Mouse (Mus musculus) limb, embryonic 12.5 days (tissue): Measurements from ENCODE around the gene Mrpl47. TPM values are rescaled to one million over a fixed set of nuclear protein-coding genes. Genes with fewer than 3 reads are reported as not detected.

Experiments
- ATAC-seq: fragments of 200-750 bp; cut with Nextera tagmentation; 2 replicates; pipeline ENCODE4 v1.8.0; 2017; ENCODE audit warnings: low read depth, moderate TSS enrichment; ENCODE audit not compliant: insufficient number of reproducible peaks, insufficient read depth, low FRiP score, low TSS enrichment
- H3K27ac ChIP-seq: fragments of 300-500 bp; sonication (generic); 2 replicates; pipeline ENCODE4 v1.5.1; 2016; ENCODE audit warnings: mild to moderate bottlenecking, moderate library complexity
- H3K27me3 ChIP-seq: fragments of 300-500 bp; sonication (generic); 2 replicates; pipeline ENCODE4 v1.6.1; 2016; ENCODE audit warnings: mild to moderate bottlenecking, moderate library complexity
- H3K36me3 ChIP-seq: fragments of 300-500 bp; sonication (generic); 2 replicates; pipeline ENCODE4 v1.6.1; 2016; ENCODE audit warnings: mild to moderate bottlenecking, moderate library complexity
- H3K4me1 ChIP-seq: fragments of 300-500 bp; sonication (generic); replicated peaks from 2 replicates; pipeline ENCODE4 v1.6.1; 2016
- H3K4me2 ChIP-seq: fragments of 300-500 bp; sonication (generic); 2 replicates; pipeline ENCODE4 v1.6.1; 2016; ENCODE audit warnings: mild to moderate bottlenecking, moderate library complexity
- H3K4me3 ChIP-seq: fragments of 300-500 bp; sonication (generic); replicated peaks from 2 replicates; pipeline ENCODE4 v1.5.1; 2016; ENCODE audit warnings: mild to moderate bottlenecking
- H3K9ac ChIP-seq: fragments of 300-500 bp; sonication (generic); replicated peaks from 2 replicates; pipeline ENCODE4 v1.6.1; 2016; ENCODE audit warnings: mild to moderate bottlenecking, moderate library complexity
- H3K9me3 ChIP-seq: fragments of 300-500 bp; sonication (generic); 2 replicates; pipeline ENCODE4 v1.6.1; 2016; ENCODE audit warnings: mild to moderate bottlenecking, moderate library complexity
- WGBS: fragments of 180-500 bp; shearing (Covaris S2); methylation state at CpG from one replicate; pipeline ENCODE4 v1.1.7; 2016; 5-methylcytosine and 5-hydroxymethylcytosine counted together
- polyA plus RNA-seq: library from polyadenylated mRNA; unstranded; fragments of >200 nt; fragmentation: Nextera tagmentation; extraction: Ambion mirVana; gene quantifications from 2 replicates; pipeline ENCODE4 v1.2.1, GENCODE M21; 2016

Gene Mrpl47
- polyA plus RNA-seq, 1 experiment from 2014 or later, result 34.1 TPM

DNA sequence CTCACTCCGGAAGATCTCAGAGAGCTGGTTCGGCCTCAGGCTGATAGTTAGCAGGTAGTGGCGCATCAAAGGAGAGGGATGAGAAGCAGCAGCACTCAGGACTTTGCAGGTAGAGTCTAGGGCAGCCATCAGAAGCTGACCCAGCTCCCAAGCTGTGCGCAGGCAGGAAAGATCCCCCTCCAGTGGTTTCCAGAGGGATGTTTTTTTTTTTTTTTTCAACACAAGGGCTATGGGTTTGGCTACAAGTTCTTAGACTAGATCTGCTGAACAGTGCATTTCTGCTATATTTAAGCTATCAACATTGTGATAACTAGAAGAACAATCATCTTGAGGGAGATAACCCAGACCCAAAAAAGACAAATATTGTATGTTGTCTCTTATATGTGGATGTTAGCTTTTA, 50.2 kb downstream of the Mrpl47 start:
- H3K4me3 ChIP-seq, result no peak overlapping the region
- no peak overlapping the region for H3K4me2 ChIP-seq
- no peaks in the 10 kb centered on the region for H3K4me1 ChIP-seq
- WGBS, result 26% methylated on average over 4 of the region's 4 CpGs
- no peaks in the 10 kb centered on the region for H3K36me3 ChIP-seq
- H3K9ac ChIP-seq, result no peak overlapping the region
- H3K9me3 ChIP-seq, result no peaks in the 10 kb centered on the region
- ATAC-seq, result no peak
- H3K27ac ChIP-seq, result no peak overlapping the region
- no peaks in the 10 kb centered on the region for H3K27me3 ChIP-seq

DNA sequence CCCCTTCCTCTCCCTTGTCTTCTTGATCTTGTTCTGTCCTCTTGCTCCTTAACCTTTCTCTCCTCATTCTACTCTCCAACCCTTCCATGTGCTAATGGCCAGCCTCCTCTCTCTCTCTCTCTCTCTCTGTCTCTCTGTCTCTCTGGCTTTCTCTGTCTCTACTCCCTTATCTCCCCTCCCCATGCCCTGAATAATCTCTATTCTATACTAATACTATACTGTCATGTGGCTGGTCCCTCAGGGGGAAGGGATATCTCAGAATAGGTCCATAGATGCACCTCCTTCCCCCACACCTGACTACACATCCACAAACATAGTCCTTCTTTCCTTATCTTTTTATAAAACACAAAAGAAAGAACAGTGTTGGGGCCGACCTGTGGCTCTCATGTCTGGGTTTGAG, 50.9 kb downstream of the Mrpl47 start:
- H3K4me3 ChIP-seq, result no peak overlapping the region
- H3K9me3 ChIP-seq, result no peaks in the 10 kb centered on the region
- no peak for ATAC-seq
- H3K9ac ChIP-seq, result no peak overlapping the region
- no peaks in the 10 kb centered on the region for H3K36me3 ChIP-seq
- H3K27ac ChIP-seq, result no peak overlapping the region
- H3K4me1 ChIP-seq, result no peaks in the 10 kb centered on the region
- no peaks in the 10 kb centered on the region for H3K27me3 ChIP-seq
- WGBS, result 67% methylated on average over 1 of the region's 1 CpGs
- H3K4me2 ChIP-seq, result no peak overlapping the region

DNA sequence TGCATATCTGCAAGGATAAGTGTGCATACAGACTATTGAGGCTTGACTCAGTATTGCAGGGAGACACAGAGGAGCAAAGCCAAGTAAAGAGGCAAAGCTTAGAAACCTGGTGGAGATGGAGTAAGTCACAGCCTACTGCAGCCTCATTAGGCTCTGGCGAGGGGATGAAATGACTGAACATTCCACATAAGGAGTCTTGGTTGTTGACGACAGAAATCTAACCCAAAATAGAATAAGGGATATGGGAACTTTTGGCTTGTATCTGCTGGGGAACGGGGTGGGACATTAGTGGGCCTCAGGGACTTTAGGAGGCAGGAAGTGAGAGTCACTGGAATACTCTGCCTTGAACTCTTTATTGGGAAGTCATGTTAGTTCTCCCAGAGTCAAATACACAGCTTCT, 52.8 kb downstream of the Mrpl47 start:
- Histone ChIP-seq H3K27me3 (no peaks in the 10 kb centered on the region), H3K9me3 (no peaks in the 10 kb centered on the region), H3K9ac (no peak overlapping the region), H3K4me2 (no peak overlapping the region), H3K36me3 (no peaks in the 10 kb centered on the region), H3K4me3 (no peak overlapping the region), H3K4me1 (no peaks in the 10 kb centered on the region), H3K27ac (no peak overlapping the region)
- 79% methylated on average over 3 of the region's 3 CpGs for WGBS
- ATAC-seq, result no peak

DNA sequence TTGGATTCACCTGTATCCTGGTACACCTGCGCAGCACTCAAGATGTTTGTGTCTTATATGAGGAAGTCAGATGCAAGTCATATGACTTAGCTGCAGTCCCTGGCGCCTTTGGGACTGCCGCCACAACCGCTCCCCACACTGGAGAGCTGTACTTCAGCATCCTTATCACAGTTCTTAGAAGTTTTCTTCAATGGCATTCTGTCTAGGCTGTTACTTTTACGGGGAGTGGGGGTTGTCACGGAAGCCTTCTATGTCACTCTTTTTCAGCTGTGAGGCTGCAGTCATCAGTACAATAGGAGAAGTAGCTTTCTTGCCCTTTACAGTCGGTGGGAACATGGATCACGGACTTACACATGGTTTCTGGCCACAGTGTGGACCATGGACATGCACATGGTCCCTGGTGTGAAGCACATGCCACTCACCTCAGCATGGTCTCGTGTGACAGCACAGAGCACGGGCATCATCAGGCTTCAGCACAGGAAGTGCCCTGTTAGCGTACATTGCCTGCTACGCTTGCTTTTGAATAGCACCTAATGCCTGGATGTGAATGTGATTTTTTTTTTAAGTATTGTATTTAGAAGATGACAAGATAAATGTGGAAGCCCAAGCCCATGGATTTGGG, 54.4 kb downstream of the Mrpl47 start:
- WGBS, result 82% methylated on average over 11 of the region's 12 CpGs
- H3K4me3 ChIP-seq, result no peak overlapping the region
- H3K27me3 ChIP-seq, result no peaks in the 10 kb centered on the region
- ATAC-seq, result no peak
- H3K9ac ChIP-seq, result no peak overlapping the region
- H3K4me2 ChIP-seq, result no peak overlapping the region
- H3K36me3 ChIP-seq, result no peaks in the 10 kb centered on the region
- no peak overlapping the region for H3K27ac ChIP-seq
- H3K9me3 ChIP-seq, result no peaks in the 10 kb centered on the region
- H3K4me1 ChIP-seq, result no peaks in the 10 kb centered on the region

DNA sequence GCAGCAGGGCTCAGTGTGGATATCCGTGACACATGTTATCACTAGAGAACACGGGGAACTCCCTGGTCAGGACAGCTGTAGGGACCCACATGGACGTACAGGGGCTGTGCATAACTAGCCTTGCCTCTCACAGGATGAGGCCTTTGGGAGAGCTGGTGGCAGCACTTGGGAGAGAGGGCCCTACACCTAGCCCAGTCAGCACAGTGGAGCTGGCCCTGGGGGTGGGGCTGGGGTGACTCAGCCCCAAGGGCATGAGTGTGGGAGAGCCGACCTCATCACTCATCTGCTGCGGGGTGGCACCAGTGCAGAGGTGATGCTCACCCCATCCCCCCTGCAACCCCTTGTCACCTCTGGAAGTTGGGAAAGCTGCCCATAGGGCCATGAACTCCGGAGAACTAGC, 61.0 kb downstream of the Mrpl47 start:
- H3K27ac ChIP-seq, result no peak overlapping the region
- H3K4me3 ChIP-seq, result no peak overlapping the region
- no peak overlapping the region for H3K4me2 ChIP-seq
- H3K9ac ChIP-seq, result no peak overlapping the region
- 69% methylated on average over 6 of the region's 6 CpGs for WGBS
- H3K27me3 ChIP-seq, result no peaks in the 10 kb centered on the region
- no peaks in the 10 kb centered on the region for H3K4me1 ChIP-seq
- H3K9me3 ChIP-seq, result no peaks in the 10 kb centered on the region
- ATAC-seq, result no peak
- H3K36me3 ChIP-seq, result no peaks in the 10 kb centered on the region

Other genes starting within 250 kb of the Mrpl47 start
- gene Kcnmb3, start 245.4 kb downstream of the Mrpl47 start, polyA plus RNA-seq, result 0.20 TPM in 2 replicates
- gene Zfp639, start 227.3 kb downstream of the Mrpl47 start, polyA plus RNA-seq, result 44.8 and 48.3 TPM in 2 replicates
- gene Mfn1, start 208.1 kb downstream of the Mrpl47 start, polyA plus RNA-seq, result 42.8 and 44.3 TPM in 2 replicates
- 47.8 and 54.0 TPM in 2 replicates for gene Gnb4, start 121.0 kb downstream of the Mrpl47 start, polyA plus RNA-seq
- 215 and 225 TPM in 2 replicates for gene Actl6a, start 31.3 kb downstream of the Mrpl47 start, polyA plus RNA-seq
- gene Ndufb5, start 615 bp downstream of the Mrpl47 start, polyA plus RNA-seq, result 303 and 325 TPM in 2 replicates
- gene Usp13, start 79.9 kb upstream of the Mrpl47 start, polyA plus RNA-seq, result 7.1 and 7.8 TPM in 2 replicates